Comparison of ENCODE assay signal across 8 mouse cellular contexts in genomic region chr5:123682372-123682771, GRCm38 (mm10). TPM values are rescaled to one million over a fixed set of nuclear protein-coding genes. Genes with fewer than 3 reads are reported as not detected.
DNase-seq lines count a peak whose midpoint lies in the region; ATAC-seq and TF ChIP-seq lines count a peak whose summit lies in the region.

No protein-coding gene starts in this region.

- H3K27ac ChIP-seq in forebrain, embryonic 14.5 days (ENCODE audit: low read depth, low read length): no peak overlapping the region
- no peak overlapping the region for H3K27ac ChIP-seq in liver, embryonic 14.5 days
- no peak overlapping the region for H3K27ac ChIP-seq in stomach, embryonic 14.5 days (ENCODE audit: low read length)

- ATAC-seq in forebrain, embryonic 14.5 days: no peak
- ATAC-seq in liver, embryonic 14.5 days (ENCODE audit: insufficient read depth): no peak
- no peak for ATAC-seq in stomach, embryonic 14.5 days (ENCODE audit: insufficient number of reproducible peaks, insufficient read depth, low FRiP score, low read depth)

- no peaks in the 10 kb centered on the region for H3K27me3 ChIP-seq in forebrain, embryonic 14.5 days (replicated peaks; ENCODE audit: control insufficient read depth, insufficient read depth, low read length)
- peaks cover 5% of the 10 kb centered on the region for H3K27me3 ChIP-seq in liver, embryonic 14.5 days (ENCODE audit: control insufficient read depth, insufficient read depth, low read length)
- H3K27me3 ChIP-seq in stomach, embryonic 14.5 days (ENCODE audit: control insufficient read depth, insufficient read depth, low read length): no peaks in the 10 kb centered on the region

- H3K9ac ChIP-seq in forebrain, embryonic 14.5 days (ENCODE audit: low read length): peak overlapping the region; percentile 99
- 0 out of 2 replicates have a peak overlapping the region, but pooled peaks have one; percentile 11 for H3K9ac ChIP-seq in liver, embryonic 14.5 days (replicated peaks)
- no peak overlapping the region for H3K9ac ChIP-seq in stomach, embryonic 14.5 days (replicated peaks; ENCODE audit: low read depth, low read length)

- no peak for TF ChIP-seq CTCF in liver, embryonic 14.5 days (IDR thresholded peaks at IDR 0.05; ENCODE audit: low read depth)

- H3K9me3 ChIP-seq in forebrain, embryonic 14.5 days (replicated peaks; ENCODE audit: control insufficient read depth, low read length): no peaks in the 10 kb centered on the region
- no peaks in the 10 kb centered on the region for H3K9me3 ChIP-seq in liver, embryonic 14.5 days (ENCODE audit: control insufficient read depth, low read length)
- no peaks in the 10 kb centered on the region for H3K9me3 ChIP-seq in stomach, embryonic 14.5 days (ENCODE audit: control insufficient read depth, low read depth, low read length)

- intact Hi-C loops in left cerebral cortex, postnatal 14 days (cut with DNase I): loop anchor here (5.0 kb wide), 1 partner anchor 50 kb away; no protein-coding TSS in a partner anchor

- TF ChIP-seq EP300 in liver, embryonic 14.5 days (IDR thresholded peaks at IDR 0.05; ENCODE audit: low read depth): no peak

- H3K36me3 ChIP-seq in forebrain, embryonic 14.5 days (ENCODE audit: control insufficient read depth, insufficient read depth, low read length): 0 out of 2 replicates have a peak, but pooled peaks cover 1% of the 10 kb centered on the region
- no peaks in the 10 kb centered on the region for H3K36me3 ChIP-seq in liver, embryonic 14.5 days (replicated peaks; ENCODE audit: control insufficient read depth, insufficient read depth, low read depth)
- no peaks in the 10 kb centered on the region for H3K36me3 ChIP-seq in stomach, embryonic 14.5 days (ENCODE audit: control insufficient read depth, insufficient read depth, low read length)

- peak overlapping the region; percentile 96 for H3K4me3 ChIP-seq in forebrain, embryonic 14.5 days (ENCODE audit: low read depth, low read length)
- peak overlapping the region in 1 of 2 experiments; percentile 22; a peak in 1 of 4 replicates for H3K4me3 ChIP-seq in liver, embryonic 14.5 days (ENCODE audit: insufficient read depth in 1 of 2, low read depth in 2 of 2, low read length in 2 of 2)
- peak overlapping the region; percentile 92; the same call in 1 of the 2 replicates for H3K4me3 ChIP-seq in stomach, embryonic 14.5 days (ENCODE audit: low read depth, low read length)

- H3K4me2 ChIP-seq in forebrain, embryonic 14.5 days (ENCODE audit: low read length): peak overlapping the region; percentile 69
- peak overlapping the region; percentile 90 for H3K4me2 ChIP-seq in liver, embryonic 14.5 days (ENCODE audit: low read depth)
- peak overlapping the region; percentile 59 for H3K4me2 ChIP-seq in stomach, embryonic 14.5 days (replicated peaks; ENCODE audit: low read depth, low read length)

- H3K4me1 ChIP-seq in forebrain, embryonic 14.5 days (ENCODE audit: control insufficient read depth, insufficient read depth, low read length): peaks cover 19% of the 10 kb centered on the region
- H3K4me1 ChIP-seq in liver, embryonic 14.5 days (replicated peaks; ENCODE audit: control insufficient read depth in 2 of 2, insufficient read depth in 2 of 2, low read length in 1 of 2): peaks cover 9 to 13% of the 10 kb centered on the region in 2 experiments
- peaks cover 28% of the 10 kb centered on the region for H3K4me1 ChIP-seq in stomach, embryonic 14.5 days (ENCODE audit: control insufficient read depth, insufficient read depth, low read length)

- peak; percentile 24 for DNase-seq in cerebellum, adult 9-11 months
- DNase-seq in cerebellum, postnatal 4 days (ENCODE audit: low spot score in 2 of 2): no peak
- peak; percentile 46 for DNase-seq in 3T3-L1 (ENCODE audit: low read depth, low spot score)
- DNase-seq in forebrain, embryonic 14.5 days (ENCODE audit: low spot score): no peak
- DNase-seq in liver, embryonic 14.5 days (ENCODE audit: low read depth in 3 of 3, low spot score in 3 of 3): no peak
- no peak for DNase-seq in left cerebral cortex, postnatal 14 days (ENCODE audit: low spot score in 2 of 2)
- DNase-seq in right cerebral cortex, adult 2 months (ENCODE audit: low spot score in 2 of 2): no peak

- WGBS in forebrain, embryonic 14.5 days: 47% methylated on average over 4 of the region's 4 CpGs
- WGBS in liver, embryonic 14.5 days (ENCODE audit: insufficient replicate concordance): 26% methylated on average over 4 of the region's 4 CpGs
- WGBS in stomach, embryonic 14.5 days: 27% methylated on average over 4 of the region's 4 CpGs

RNA-seq across cellular contexts. Expression of gene Clip1, which starts 2.0 kb away (rescaled TPM):
- polyA plus RNA-seq in forebrain, embryonic 14.5 days (2014; fragmentation: Nextera tagmentation; extraction: Ambion mirVana): 45.9 and 55.6 TPM in 2 replicates
- 3.9 and 6.1 TPM in 2 replicates for polyA plus RNA-seq in liver, embryonic 14.5 days (2012; rRNA removed)
- polyA plus RNA-seq in liver, embryonic 14.5 days (2014; fragmentation: Nextera tagmentation; extraction: Ambion mirVana): 6.6 and 9.1 TPM in 2 replicates
- 39.5 and 40.5 TPM in 2 replicates for polyA plus RNA-seq in stomach, embryonic 14.5 days (2014; fragmentation: Nextera tagmentation; extraction: Ambion mirVana)
- total RNA-seq in left cerebral cortex, postnatal 14 days (2021): 100 to 1,000 TPM; 117 to 132 TPM

RNA-seq across cellular contexts. Expression of gene Zcchc8, which starts 38.5 kb away (rescaled TPM):
- polyA plus RNA-seq in forebrain, embryonic 14.5 days (2014; fragmentation: Nextera tagmentation; extraction: Ambion mirVana): 70.3 and 79.8 TPM in 2 replicates
- 22.7 and 24.2 TPM in 2 replicates for polyA plus RNA-seq in liver, embryonic 14.5 days (2012; rRNA removed)
- polyA plus RNA-seq in liver, embryonic 14.5 days (2014; fragmentation: Nextera tagmentation; extraction: Ambion mirVana): 30.0 and 33.5 TPM in 2 replicates
- 84.6 and 97.5 TPM in 2 replicates for polyA plus RNA-seq in stomach, embryonic 14.5 days (2014; fragmentation: Nextera tagmentation; extraction: Ambion mirVana)
- total RNA-seq in left cerebral cortex, postnatal 14 days (2021): 10 to 100 TPM; 37.0 to 37.2 TPM

Comparison
In these comparisons a context has a peak if more than half of its experiments do, and no peak if none do; other contexts are left out.
1. DNase-seq: peak in cerebellum, adult 9-11 months (single experiment) and 3T3-L1 (single experiment); none in cerebellum, postnatal 4 days (0 of 2), forebrain, embryonic 14.5 days (single experiment), liver, embryonic 14.5 days (0 of 3), left cerebral cortex, postnatal 14 days (0 of 2) and right cerebral cortex, adult 2 months (0 of 2).
2. Peak in every context shown above with its lines, with median percentiles within 50 percentile points of each other: H3K4me2 ChIP-seq.